Mouse (Mus musculus) myocyte (in vitro differentiated cells): ENCODE results near the gene Gatb. TPM values are rescaled to one million over a fixed set of nuclear protein-coding genes. Genes with fewer than 3 reads are reported as not detected.

Experiments
- H3K27me3 ChIP-seq: one replicate; pipeline ENCODE4 v1.6.1; 2011; ENCODE audit not compliant: control insufficient read depth, insufficient read depth, insufficient read length
- H3K36me3 ChIP-seq: one replicate; pipeline ENCODE4 v1.6.1; 2011; ENCODE audit not compliant: control insufficient read depth, insufficient read depth
- H3K4me2 ChIP-seq: one replicate; pipeline ENCODE4 v1.6.1; 2011; ENCODE audit warnings: low read depth, control low read depth
- H3K4me3 ChIP-seq: one replicate; pipeline ENCODE4 v1.5.1; 2011; ENCODE audit warnings: mild to moderate bottlenecking, control low read depth, moderate library complexity
- H3K79me2 ChIP-seq: one replicate; pipeline ENCODE4 v1.6.1; 2011; ENCODE audit not compliant: control insufficient read depth, insufficient read depth
- H3ac ChIP-seq: one replicate; pipeline ENCODE4 v1.6.1; 2011; ENCODE audit not compliant: control insufficient read depth, insufficient read length
- CEBPB ChIP-seq: IDR thresholded peaks from 2 replicates; pipeline ENCODE4 v1.6.1; 2011; ENCODE audit warnings: mild to moderate bottlenecking, moderate library complexity; ENCODE audit not compliant: poor library complexity, insufficient read depth, severe bottlenecking
- E2F4 ChIP-seq: IDR thresholded peaks from one replicate; pipeline ENCODE4 v1.6.1; 2011; ENCODE audit warnings: mild to moderate bottlenecking, control low read depth, moderate library complexity; ENCODE audit not compliant: insufficient read depth
- MAX ChIP-seq: IDR thresholded peaks from one replicate; pipeline ENCODE4 v1.6.1; 2011; ENCODE audit warnings: low read depth, mild to moderate bottlenecking, control low read depth
- MYOD1 ChIP-seq, 3 experiments: IDR thresholded peaks; one replicate each; pipeline ENCODE4 v1.6.1; 2011; ENCODE audit warnings: control low read depth in 2 of 3, low read depth in 2 of 3, mild to moderate bottlenecking in 2 of 3, moderate library complexity in 1 of 3; ENCODE audit not compliant: insufficient read length in 2 of 3, control insufficient read depth in 1 of 3
- MYOG ChIP-seq, 3 experiments: IDR thresholded peaks; one replicate each; pipeline ENCODE4 v1.6.1; 2011; ENCODE audit warnings: control low read depth in 2 of 3, low read depth in 2 of 3, mild to moderate bottlenecking in 2 of 3; ENCODE audit not compliant: insufficient read length in 2 of 3, control insufficient read depth in 1 of 3, insufficient read depth in 1 of 3
- POLR2A ChIP-seq: IDR thresholded peaks from one replicate; pipeline ENCODE4 v1.6.1; 2011; ENCODE audit warnings: low read depth, mild to moderate bottlenecking, control low read depth, moderate library complexity; ENCODE audit not compliant: insufficient read length
- POLR2AphosphoS2 ChIP-seq: IDR thresholded peaks from one replicate; pipeline ENCODE4 v1.6.1; 2011; ENCODE audit warnings: low read depth, control low read depth; ENCODE audit not compliant: insufficient read length
- REST ChIP-seq: IDR thresholded peaks from one replicate; pipeline ENCODE4 v1.6.1; 2011; ENCODE audit warnings: mild to moderate bottlenecking, control low read depth, moderate library complexity; ENCODE audit not compliant: insufficient read depth, insufficient read length
- SRF ChIP-seq: IDR thresholded peaks from one replicate; pipeline ENCODE4 v1.6.1; 2011; ENCODE audit warnings: low read depth; ENCODE audit not compliant: control insufficient read depth, insufficient read length
- TCF12 ChIP-seq: IDR thresholded peaks from one replicate; pipeline ENCODE4 v1.6.1; 2011; ENCODE audit warnings: mild to moderate bottlenecking, control low read depth; ENCODE audit not compliant: poor library complexity, insufficient read depth, severe bottlenecking
- TCF3 ChIP-seq: IDR thresholded peaks from one replicate; pipeline ENCODE4 v1.6.1; 2011; ENCODE audit warnings: low read depth, control low read depth; ENCODE audit not compliant: insufficient read length
- USF1 ChIP-seq: IDR thresholded peaks from one replicate; pipeline ENCODE4 v1.6.1; 2011; ENCODE audit warnings: low read depth, mild to moderate bottlenecking, control low read depth, moderate library complexity
- polyA plus RNA-seq: library from polyadenylated mRNA; unstranded; fragments of >200 nt; fragmentation: generic; extraction: Trizol; gene quantifications from one replicate; pipeline ENCODE4 v1.2.1, GENCODE M21; 2012; ENCODE audit warnings: missing spikeins

Gatb gene
- polyA plus RNA-seq, 1 experiment: 14.3 TPM

GRCm38 (mm10) chr3:85693013-85693412 is 119.1 kb downstream of the Gatb start:
- no peaks in the 10 kb centered on the region for H3K27me3 ChIP-seq
- no peak overlapping the region for H3K4me2 ChIP-seq
- H3ac ChIP-seq: no peak overlapping the region
- TF ChIP-seq TCF3 (no peak), USF1 (no peak), MYOD1 (IDR thresholded peaks at IDR 0.05; ENCODE audit: control insufficient read depth in 1 of 3, insufficient read length in 2 of 3, low read depth in 2 of 3) (no peak)
- no peak overlapping the region for H3K4me3 ChIP-seq
- H3K36me3 ChIP-seq: no peaks in the 10 kb centered on the region
- H3K79me2 ChIP-seq: no peaks in the 10 kb centered on the region

DNA sequence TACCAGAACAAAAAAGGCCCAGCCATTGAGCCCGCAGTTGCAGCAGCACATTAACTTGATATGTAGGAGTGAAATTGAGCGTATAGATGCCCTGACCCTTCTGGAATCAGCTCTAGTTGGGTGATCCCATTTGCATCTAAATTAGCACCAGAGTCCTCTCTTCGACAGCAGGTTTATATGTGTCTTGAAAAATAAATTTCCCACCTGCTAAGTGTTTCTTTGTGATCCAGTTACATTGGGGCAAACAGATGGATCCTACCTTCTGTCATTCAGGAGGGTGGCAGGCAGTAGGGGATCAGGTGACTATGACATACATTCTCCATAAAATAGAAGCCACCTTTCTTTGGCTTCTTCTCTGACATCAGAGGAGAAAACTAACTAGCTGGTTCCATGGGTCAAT is 121.1 kb downstream of the Gatb start:
- H3K4me2 ChIP-seq: no peak overlapping the region
- no peaks in the 10 kb centered on the region for H3K27me3 ChIP-seq
- H3ac ChIP-seq: no peak overlapping the region
- H3K4me3 ChIP-seq: no peak overlapping the region
- H3K79me2 ChIP-seq: no peaks in the 10 kb centered on the region
- H3K36me3 ChIP-seq: no peaks in the 10 kb centered on the region
- TF ChIP-seq USF1 (no peak), CEBPB (no peak), POLR2A (no peak), POLR2AphosphoS2 (no peak), MYOD1 (IDR thresholded peaks at IDR 0.05; ENCODE audit: control insufficient read depth in 1 of 3, insufficient read length in 2 of 3, low read depth in 2 of 3) (no peak), MYOG (IDR thresholded peaks at IDR 0.05; ENCODE audit: control insufficient read depth in 1 of 3, insufficient read depth in 1 of 3, insufficient read length in 2 of 3, low read depth in 2 of 3) (no peak), TCF12 (no peak), E2F4 (no peak), REST (no peak), MAX (no peak), SRF (no peak), TCF3 (no peak)

GRCm38 (mm10) chr3:85698496-85698895 is 124.6 kb downstream of the Gatb start:
- TF ChIP-seq TCF12 (no peak), SRF (no peak), MAX (no peak), MYOD1 (IDR thresholded peaks at IDR 0.05; ENCODE audit: control insufficient read depth in 1 of 3, insufficient read length in 2 of 3, low read depth in 2 of 3) (no peak), REST (no peak), POLR2AphosphoS2 (no peak), POLR2A (no peak), MYOG (IDR thresholded peaks at IDR 0.05; ENCODE audit: control insufficient read depth in 1 of 3, insufficient read depth in 1 of 3, insufficient read length in 2 of 3, low read depth in 2 of 3) (no peak), E2F4 (no peak), CEBPB (no peak), TCF3 (no peak), USF1 (no peak)

DNA sequence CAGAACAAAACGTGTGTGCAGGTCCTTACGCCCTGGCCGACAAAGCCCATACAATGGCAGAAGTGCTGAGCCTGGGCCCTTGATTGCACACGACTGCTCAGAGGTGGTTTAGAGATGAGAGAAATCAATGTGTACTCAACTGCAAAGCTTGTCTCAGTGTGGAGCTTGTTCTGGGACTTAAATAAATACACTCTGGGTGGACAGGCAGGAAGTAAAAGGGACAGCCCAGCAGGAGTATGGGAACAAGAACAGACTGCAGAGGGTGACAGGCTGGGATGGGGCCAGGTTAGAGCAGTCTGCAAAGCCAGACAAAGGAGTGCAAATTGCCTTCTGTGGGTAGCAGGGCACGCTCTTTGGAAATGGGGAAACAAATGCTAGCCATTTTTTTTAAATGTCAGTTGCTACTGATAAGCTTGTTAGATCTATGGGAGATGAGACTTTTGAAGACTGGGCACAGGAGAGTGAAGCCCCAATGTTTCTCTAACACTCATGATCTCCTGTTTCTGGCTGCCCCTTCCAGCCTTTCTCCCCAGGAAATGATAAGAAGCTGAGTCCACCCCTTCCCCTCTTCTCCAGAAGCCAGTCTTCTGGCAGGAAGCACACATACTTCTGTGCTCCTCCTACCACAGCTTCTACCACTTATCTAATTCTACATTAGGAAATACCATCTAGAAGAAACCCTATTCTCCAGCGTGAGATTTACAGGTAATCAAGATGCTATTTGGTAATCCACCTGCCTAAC is 129.4 kb downstream of the Gatb start:
- TF ChIP-seq POLR2AphosphoS2 (no peak), TCF3 (no peak), MYOD1 (IDR thresholded peaks at IDR 0.05; ENCODE audit: control insufficient read depth in 1 of 3, insufficient read length in 2 of 3, low read depth in 2 of 3) (no peak), SRF (no peak), CEBPB (no peak), REST (no peak), USF1 (no peak), TCF12 (no peak), MYOG (IDR thresholded peaks at IDR 0.05; ENCODE audit: control insufficient read depth in 1 of 3, insufficient read depth in 1 of 3, insufficient read length in 2 of 3, low read depth in 2 of 3) (no peak), MAX (no peak), E2F4 (no peak), POLR2A (no peak)
- no peak overlapping the region for H3K4me2 ChIP-seq
- H3K4me3 ChIP-seq: no peak overlapping the region
- no peak overlapping the region for H3ac ChIP-seq
- no peaks in the 10 kb centered on the region for H3K27me3 ChIP-seq
- H3K36me3 ChIP-seq: no peaks in the 10 kb centered on the region
- no peaks in the 10 kb centered on the region for H3K79me2 ChIP-seq

More at GRCm38 (mm10) chr3:85698496-85698895, 124.6 kb downstream of the Gatb start:
- no peaks in the 10 kb centered on the region for H3K36me3 ChIP-seq
- H3K4me3 ChIP-seq: no peak overlapping the region
- H3ac ChIP-seq: no peak overlapping the region
- no peak overlapping the region for H3K4me2 ChIP-seq
- H3K79me2 ChIP-seq: no peaks in the 10 kb centered on the region
- H3K27me3 ChIP-seq: no peaks in the 10 kb centered on the region

Other genes starting within 250 kb of the Gatb start
- 13.2 TPM for gene Fam160a1, start 243.2 kb downstream of the Gatb start, polyA plus RNA-seq